Mouse (Mus musculus) left cerebral cortex, adult 18-20 months (tissue): ENCODE results near the gene Sde2. TPM values are rescaled to one million over a fixed set of nuclear protein-coding genes. Genes with fewer than 3 reads are reported as not detected.

Source experiments
- DNase-seq, 2 experiments: peaks; one replicate each; pipeline ENCODE4 v3.0.0; 2021 to 2022; ENCODE audit warnings: low spot score in 2 of 2, mixed read lengths in 1 of 2
- total RNA-seq, 2 experiments: library from RNA; stranded (reverse); gene quantifications; 2 replicates each; pipeline ENCODE4 v1.2.3; 2021

The Sde2 gene
- total RNA-seq, 2 experiments from 2014 or later: 20.9 to 25.7 TPM

DNA sequence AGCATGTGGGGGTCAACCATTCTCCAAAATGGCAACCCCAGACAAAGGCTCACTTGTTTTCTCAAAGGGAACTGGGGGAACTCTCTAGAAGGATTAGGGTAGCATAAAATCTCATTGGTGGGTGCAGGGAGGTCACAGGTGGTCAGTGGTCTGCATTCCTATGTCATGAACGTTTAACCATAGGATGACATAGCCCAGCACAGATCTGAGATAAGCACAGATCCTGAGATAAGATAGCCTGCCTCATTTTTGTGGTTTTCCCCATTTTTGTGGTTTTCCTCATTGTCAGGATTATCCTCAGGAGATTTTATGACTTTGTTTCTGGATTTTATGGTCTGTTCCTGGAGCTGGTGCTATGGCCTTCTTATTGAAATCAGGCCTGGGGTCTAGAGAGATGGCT, 66.1 kb downstream of the Sde2 start:
- no peak for DNase-seq

Other genes starting within 250 kb of the Sde2 start
- gene Lin9, start 210.0 kb upstream of the Sde2 start, total RNA-seq: 1 to 10 TPM; 3.3 to 3.7 TPM
- not detected for gene Mixl1, start 154.1 kb upstream of the Sde2 start, total RNA-seq
- 10 to 100 TPM; 36.3 to 36.7 TPM for gene Acbd3, start 125.1 kb upstream of the Sde2 start, total RNA-seq
- 100 to 1,000 TPM; 249 to 263 TPM for gene H3f3a, start 37.2 kb upstream of the Sde2 start, total RNA-seq
- gene Lefty2, start 42.0 kb downstream of the Sde2 start, total RNA-seq: under 1 TPM; 0.21 to 0.33 TPM
- 10 to 100 TPM; 28.9 to 29.4 TPM for gene Pycr2, start 53.2 kb downstream of the Sde2 start, total RNA-seq
- under 1 TPM; 0.21 to 0.91 TPM for gene Lefty1, start 83.9 kb downstream of the Sde2 start, total RNA-seq
- 10 to 100 TPM; 15.5 to 19.4 TPM for gene Tmem63a, start 91.2 kb downstream of the Sde2 start, total RNA-seq
- 10 to 100 TPM; 27.6 to 30.8 TPM for gene Ephx1, start 169.8 kb downstream of the Sde2 start, total RNA-seq
- not detected for gene 9130409I23Rik, start 200.1 kb downstream of the Sde2 start, total RNA-seq